Mouse (Mus musculus) olfactory bulb, adult 2 months (tissue): ENCODE measurements around the gene 1600002K03Rik. TPM values are rescaled to one million over a fixed set of nuclear protein-coding genes. Genes with fewer than 3 reads are reported as not detected.

Source experiments
- H3K27ac ChIP-seq: fragments of 200-500 bp; 2 replicates; pipeline ENCODE4 v1.5.1; 2012; ENCODE audit warnings: low read depth, low read length; ENCODE audit not compliant: insufficient read depth
- H3K4me1 ChIP-seq: fragments of 200-500 bp; 2 replicates; pipeline ENCODE4 v1.6.1; 2012; ENCODE audit warnings: low read length; ENCODE audit not compliant: control insufficient read depth, insufficient read depth
- H3K4me3 ChIP-seq: fragments of 200-500 bp; 2 replicates; pipeline ENCODE4 v1.5.1; 2012; ENCODE audit warnings: mild to moderate bottlenecking, low read depth, low read length, moderate library complexity; ENCODE audit not compliant: insufficient read depth
- CTCF ChIP-seq: fragments of 200-500 bp; IDR thresholded peaks from 2 replicates; pipeline ENCODE4 v1.5.1; 2012; ENCODE audit warnings: low read depth, mild to moderate bottlenecking, low read length, moderate library complexity; ENCODE audit not compliant: insufficient read depth
- POLR2A ChIP-seq: fragments of 200-500 bp; IDR thresholded peaks from 2 replicates; pipeline ENCODE4 v1.6.1; 2012; ENCODE audit warnings: mild to moderate bottlenecking, low read depth, low read length, moderate library complexity; ENCODE audit not compliant: insufficient read depth
- WGBS: fragments of 180-500 bp; shearing (Covaris S2); methylation state at CpG from one replicate; pipeline ENCODE4 v1.1.7; 2018; 5-methylcytosine and 5-hydroxymethylcytosine counted together
- polyA plus RNA-seq: library from polyadenylated mRNA; stranded (reverse); fragments of >200 nt; gene quantifications from 2 replicates; pipeline ENCODE4 v1.2.4, GENCODE M21; 2012; ENCODE audit warnings: low replicate concordance; ENCODE audit not compliant: missing spikeins, insufficient read depth, insufficient read length

1600002K03Rik gene
- polyA plus RNA-seq = not detected in 2 replicates

DNA sequence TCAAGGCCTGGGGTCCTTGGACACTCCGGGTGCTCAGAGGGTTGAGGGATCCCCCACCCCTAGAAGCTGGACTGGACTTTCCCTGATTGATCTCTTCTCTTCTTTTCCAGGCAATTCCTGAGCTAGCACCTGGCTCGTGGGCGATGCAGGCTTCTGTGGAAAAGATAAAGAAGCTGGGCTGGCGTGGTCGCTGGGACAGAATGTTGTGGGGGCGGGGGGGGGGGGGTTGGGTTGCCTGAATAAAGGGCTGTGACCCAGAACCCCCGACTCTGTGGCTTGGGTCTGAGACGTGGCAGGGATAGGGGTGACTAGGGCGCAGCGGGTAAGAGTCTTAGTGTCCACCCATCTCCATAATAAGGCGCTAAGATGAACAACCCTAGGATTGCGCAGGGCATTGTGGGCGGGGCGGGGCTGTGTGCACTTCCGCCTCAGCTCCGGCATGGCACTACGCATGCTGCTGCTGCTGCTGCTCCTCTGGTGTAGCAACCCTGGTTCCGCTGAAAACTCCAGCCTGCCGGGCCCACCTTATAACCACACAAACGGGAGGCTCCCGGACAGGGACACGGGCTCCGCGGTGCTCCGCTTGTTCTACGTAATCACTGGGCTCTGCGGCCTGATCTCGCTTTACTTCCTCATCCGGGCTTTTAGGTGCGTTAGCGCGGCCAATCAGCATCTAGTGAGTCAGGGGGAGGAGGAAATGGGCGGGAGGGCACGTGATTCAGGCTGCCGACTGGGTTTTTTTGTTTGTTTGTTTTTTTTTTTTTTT, at the start of gene 1600002K03Rik:
Gene 1600002K03Rik (plus strand): TSS at position 418 of the 766 bp plus-strand sequence.
- WGBS = 4% methylated on average over 35 of the region's 35 CpGs
- Histone ChIP-seq H3K4me1 (peaks cover 29% of the 10 kb centered on the region), H3K4me3 (peak within 1 kb of the TSS; percentile 55), H3K27ac (peak within 1 kb of the TSS; percentile 44; the same call in 1 of the 2 replicates)
- TF ChIP-seq POLR2A (peak; percentile 55), CTCF (no peak)

GRCm38 (mm10) chr10:80123932-80124562, 48.7 kb upstream of the 1600002K03Rik start:
- Histone ChIP-seq H3K4me3 (no peak overlapping the region), H3K4me1 (peaks cover 9% of the 10 kb centered on the region), H3K27ac (no peak overlapping the region)
- WGBS = 91% methylated on average over 9 of the region's 9 CpGs
- no peak for TF ChIP-seq CTCF
- TF ChIP-seq POLR2A = no peak

DNA sequence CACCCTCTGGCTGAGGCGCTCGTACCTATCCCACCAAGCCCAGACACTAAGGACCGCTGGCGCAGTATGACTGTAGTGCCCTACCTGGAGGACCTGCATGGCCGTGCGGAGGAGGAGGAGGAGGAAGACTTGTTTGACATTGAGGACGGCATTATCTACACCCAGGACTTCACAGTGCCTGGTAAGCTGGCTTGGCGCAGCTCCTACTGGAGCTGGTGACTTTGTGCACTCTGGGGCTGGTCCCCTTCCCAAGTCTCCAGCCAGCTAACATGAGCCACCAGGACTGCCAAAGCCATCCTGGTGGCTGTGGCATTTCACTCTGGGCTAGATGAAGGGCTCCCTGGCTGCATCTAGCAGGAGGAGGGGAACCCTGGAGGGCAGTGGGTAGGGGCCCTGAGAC, 44.8 kb upstream of the 1600002K03Rik start:
- H3K27ac ChIP-seq = no peak overlapping the region
- H3K4me1 ChIP-seq = peaks cover 21% of the 10 kb centered on the region
- WGBS = 90% methylated on average over 8 of the region's 8 CpGs
- no peak overlapping the region for H3K4me3 ChIP-seq
- TF ChIP-seq CTCF (no peak), POLR2A (0 out of 2 replicates have a peak, but pooled peaks have one; percentile 17)

DNA sequence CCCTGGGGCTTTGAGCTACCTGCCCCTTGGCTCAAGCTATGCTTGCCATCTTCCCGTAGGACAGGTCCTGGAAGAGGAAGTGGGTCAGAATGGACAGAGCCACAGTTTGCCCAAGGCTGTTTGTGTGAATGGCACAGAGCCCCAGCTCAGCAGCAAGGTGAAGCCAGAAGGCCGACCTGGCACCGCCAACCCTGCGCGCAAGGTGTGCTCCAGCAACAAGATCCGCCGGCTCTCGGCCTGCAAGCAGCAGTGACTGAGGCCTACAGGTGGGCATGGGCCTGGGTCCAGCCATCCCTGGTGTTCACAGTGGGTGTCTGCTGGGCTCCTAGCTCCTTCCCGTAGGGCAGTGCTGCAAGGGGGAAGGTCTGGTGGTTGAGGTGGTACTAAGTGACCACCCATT, 42.9 kb upstream of the 1600002K03Rik start:
- 85% methylated on average over 9 of the region's 9 CpGs for WGBS
- H3K4me3 ChIP-seq = no peak overlapping the region
- TF ChIP-seq POLR2A = 0 out of 2 replicates have a peak, but pooled peaks have one; percentile 15
- no peak for TF ChIP-seq CTCF

DNA sequence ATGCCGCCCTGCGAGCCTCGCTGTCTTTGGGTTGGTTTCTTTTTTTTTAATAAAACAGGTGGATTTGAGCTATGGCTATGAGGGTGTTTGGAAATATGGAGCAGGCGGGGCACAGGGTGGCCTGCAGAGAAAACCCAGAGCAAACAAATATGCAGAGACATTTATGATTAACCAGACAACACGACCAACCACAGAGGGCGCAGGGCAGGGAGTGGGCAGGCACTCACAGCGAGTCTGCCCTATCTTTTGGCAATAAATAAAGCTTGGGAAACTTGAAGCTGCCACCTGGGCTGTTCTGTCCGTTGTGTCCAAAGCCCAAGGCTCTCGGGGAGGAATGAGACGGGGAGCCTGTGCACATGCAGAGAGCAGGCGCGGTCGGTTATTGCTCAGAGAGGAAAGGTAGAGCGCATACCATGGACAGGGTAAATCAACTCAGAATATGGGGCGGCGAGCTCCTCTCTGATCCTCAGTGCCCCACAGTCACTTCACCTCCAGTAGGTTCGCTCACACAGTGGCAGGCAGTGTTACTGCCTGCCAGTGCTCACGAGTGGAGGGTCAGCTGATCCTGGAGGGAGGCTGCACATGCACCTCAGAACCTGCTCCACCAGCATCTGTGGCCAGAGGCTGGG, 42.2 kb upstream of the 1600002K03Rik start:
- Histone ChIP-seq H3K4me3 (no peak overlapping the region), H3K4me1 (peaks cover 31% of the 10 kb centered on the region), H3K27ac (no peak overlapping the region)
- TF ChIP-seq POLR2A (no peak), CTCF (no peak)
- 78% methylated on average over 18 of the region's 18 CpGs for WGBS

More for the DNA sequence above, 42.9 kb upstream of the 1600002K03Rik start:
- Histone ChIP-seq H3K4me1 (peaks cover 31% of the 10 kb centered on the region), H3K27ac (no peak overlapping the region)

- H3K27ac ChIP-seq = no peak overlapping the region
- 32% methylated on average over 55 of the region's 55 CpGs for WGBS
- peaks cover 31% of the 10 kb centered on the region for H3K4me1 ChIP-seq
- TF ChIP-seq POLR2A (no peak), CTCF (no peak)
- H3K4me3 ChIP-seq = no peak overlapping the region
Observed at GRCm38 (mm10) chr10:80131316-80131951, 41.3 kb upstream of the 1600002K03Rik start.

GRCm38 (mm10) chr10:80131952-80132350, 40.8 kb upstream of the 1600002K03Rik start:
- 57% methylated on average over 27 of the region's 27 CpGs for WGBS
- no peak overlapping the region for H3K4me3 ChIP-seq
- no peak overlapping the region for H3K27ac ChIP-seq
- no peak for TF ChIP-seq CTCF
- 0 out of 2 replicates have a peak, but pooled peaks have one; percentile 3 for TF ChIP-seq POLR2A
- peaks cover 36% of the 10 kb centered on the region for H3K4me1 ChIP-seq

- H3K27ac ChIP-seq = peak overlapping the region; percentile 17; the same call in 1 of the 2 replicates
- no peak overlapping the region for H3K4me3 ChIP-seq
- TF ChIP-seq POLR2A (no peak), CTCF (no peak)
- peaks cover 43% of the 10 kb centered on the region for H3K4me1 ChIP-seq
- WGBS = 27% methylated on average over 8 of the region's 8 CpGs
Observed at GRCm38 (mm10) chr10:80133226-80133849, 39.4 kb upstream of the 1600002K03Rik start.
